10 mouse cellular contexts compared by ENCODE assay signal in the genomic region with DNA sequence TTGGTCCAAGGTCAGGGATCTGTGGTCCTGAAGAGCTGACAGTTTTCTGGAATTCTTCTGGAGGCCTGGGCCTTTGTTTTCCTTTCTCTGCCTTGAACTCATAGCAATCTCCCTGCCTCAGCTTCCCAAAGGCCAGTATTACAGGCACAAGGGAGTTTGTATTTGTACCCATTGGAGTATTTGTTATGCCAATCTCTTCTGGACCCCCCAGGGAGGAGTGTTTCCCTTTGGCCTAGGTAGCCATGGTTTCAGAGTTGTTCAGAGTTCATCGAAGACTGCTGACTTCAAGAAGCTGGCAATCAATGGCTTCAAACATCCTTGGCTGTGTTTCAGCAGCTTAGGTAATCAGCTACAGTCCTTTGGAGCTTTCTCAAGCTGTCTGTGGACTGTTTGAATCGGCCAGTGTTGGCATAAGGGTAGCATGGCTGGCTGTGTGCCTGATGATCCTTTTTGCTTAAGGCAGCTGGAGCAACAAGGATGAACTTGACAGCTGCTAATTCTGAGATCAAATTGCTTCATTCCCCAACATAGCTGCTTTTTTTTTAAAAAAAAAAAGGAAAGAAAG.
DNase-seq lines count a peak whose midpoint lies in the region.
"Had no signal": no experiment of that assay in that cellular context is flagged by ENCODE, and none has a peak within 500 bp of the region (broad histone marks: within the 10 kb centered on the region; RNA-seq: fewer than 3 reads in every experiment).

No protein-coding gene starts in this region.

- intact Hi-C loops in left cerebral cortex, postnatal 4 days (cut with DNase I) = no loop called here

- DNase-seq in left cerebral cortex, postnatal 4 days = peak; percentile 19
- no peak for DNase-seq in left cerebral cortex, adult 18-20 months (ENCODE audit: low spot score in 2 of 2)
- DNase-seq in adrenal gland, postnatal 10 days = peak; percentile 45
- DNase-seq in fat pad, adult 2 months (ENCODE audit: extremely low read depth, low read depth, low spot score) = peak; percentile 81
- DNase-seq in lung, postnatal 25 days (ENCODE audit: low spot score) = peak; percentile 7
- no peak for DNase-seq in retina, embryonic 14.5 days (ENCODE audit: low spot score)
- DNase-seq in thymus, adult 18-20 months = no peak
- DNase-seq: cerebellum, adult 2 months; gastrocnemius, postnatal 25 days; right cerebral cortex, postnatal 25 days had no signal

Comparison
In these comparisons a context has a peak if more than half of its experiments do, and no peak if none do; other contexts are left out.
1. DNase-seq: peak in left cerebral cortex, postnatal 4 days (single experiment), adrenal gland, postnatal 10 days (single experiment), fat pad, adult 2 months (single experiment) and lung, postnatal 25 days (single experiment); none in left cerebral cortex, adult 18-20 months (0 of 2), retina, embryonic 14.5 days (single experiment) and thymus, adult 18-20 months (0 of 2).